Mouse (Mus musculus) testis, adult 2 months (tissue): ENCODE measurements around the gene Fndc4.

ENCODE experiments used
- CTCF ChIP-seq: fragments of 200-500 bp; IDR thresholded peaks from 2 replicates; pipeline ENCODE4 v1.5.1; 2012; ENCODE audit warnings: low read depth, mild to moderate bottlenecking, inconsistent platforms, low read length, moderate library complexity; ENCODE audit not compliant: control insufficient read depth, insufficient read depth, insufficient replicate concordance
- POLR2A ChIP-seq: fragments of 200-500 bp; IDR thresholded peaks from 2 replicates; pipeline ENCODE4 v1.6.1; 2012; ENCODE audit warnings: low read depth, mild to moderate bottlenecking, inconsistent platforms, low read length, moderate library complexity; ENCODE audit not compliant: control insufficient read depth

GRCm38 (mm10) chr5:31267686-31268085, 28.2 kb downstream of the Fndc4 start:
- TF ChIP-seq POLR2A: no peak
- TF ChIP-seq CTCF: no peak
